Mouse (Mus musculus) cortical plate, adult 2 months (tissue): Measurements from ENCODE around the gene Zmym2. TPM values are rescaled to one million over a fixed set of nuclear protein-coding genes. Genes with fewer than 3 reads are reported as not detected.

Experiments
- H3K27ac ChIP-seq: fragments of 200-500 bp; 2 replicates; pipeline ENCODE4 v1.5.1; 2012; ENCODE audit warnings: low read length, control low read depth, inconsistent platforms; ENCODE audit not compliant: insufficient read depth
- H3K4me1 ChIP-seq: fragments of 200-500 bp; 2 replicates; pipeline ENCODE4 v1.6.1; 2011; ENCODE audit warnings: low read length; ENCODE audit not compliant: control insufficient read depth, insufficient read depth
- H3K4me3 ChIP-seq: fragments of 200-500 bp; 2 replicates; pipeline ENCODE4 v1.5.1; 2011; ENCODE audit warnings: mild to moderate bottlenecking, low read length, control low read depth; ENCODE audit not compliant: insufficient read depth
- CTCF ChIP-seq: fragments of 200-500 bp; IDR thresholded peaks from 2 replicates; pipeline ENCODE4 v1.5.1; 2011; ENCODE audit warnings: mild to moderate bottlenecking, control low read depth, low read length; ENCODE audit not compliant: insufficient read depth; ENCODE audit errors: extremely low read depth
- POLR2A ChIP-seq: fragments of 200-500 bp; IDR thresholded peaks from 2 replicates; pipeline ENCODE4 v1.6.1; 2011; ENCODE audit warnings: mild to moderate bottlenecking, low read length, control low read depth; ENCODE audit not compliant: insufficient read depth; ENCODE audit errors: extremely low read depth
- polyA plus RNA-seq: library from polyadenylated mRNA; depleted of rRNA; stranded (reverse); fragments of >200 nt; gene quantifications from 2 replicates; pipeline ENCODE4 v1.2.3, GENCODE M21; 2012

Gene Zmym2
- polyA plus RNA-seq, 1 experiment: 40.7 TPM

DNA sequence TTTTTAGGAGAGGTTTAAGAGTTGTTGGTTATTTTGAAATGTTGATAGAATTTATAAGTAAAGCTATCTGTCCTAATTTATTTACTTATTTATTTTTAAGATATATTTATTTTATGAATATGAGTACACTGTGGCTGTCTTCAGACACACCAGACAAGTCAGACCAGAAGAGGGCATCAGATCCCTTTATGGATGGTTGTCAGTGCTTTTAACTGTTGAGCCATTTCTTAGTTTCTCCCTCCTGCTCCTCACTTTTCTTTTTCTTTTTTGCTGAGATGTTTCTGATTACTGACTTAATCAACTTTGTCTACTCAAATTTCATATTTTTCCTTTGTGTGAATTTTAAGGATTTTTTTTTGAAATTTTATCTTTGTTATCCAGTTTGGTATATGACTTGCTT lies 13.2 kb downstream of the Zmym2 start:
- Histone ChIP-seq H3K4me3 (no peak overlapping the region), H3K27ac (no peak overlapping the region), H3K4me1 (peaks cover 5% of the 10 kb centered on the region; the same call in 1 of the 2 replicates)
- no peak for TF ChIP-seq CTCF
- no peak for TF ChIP-seq POLR2A

DNA sequence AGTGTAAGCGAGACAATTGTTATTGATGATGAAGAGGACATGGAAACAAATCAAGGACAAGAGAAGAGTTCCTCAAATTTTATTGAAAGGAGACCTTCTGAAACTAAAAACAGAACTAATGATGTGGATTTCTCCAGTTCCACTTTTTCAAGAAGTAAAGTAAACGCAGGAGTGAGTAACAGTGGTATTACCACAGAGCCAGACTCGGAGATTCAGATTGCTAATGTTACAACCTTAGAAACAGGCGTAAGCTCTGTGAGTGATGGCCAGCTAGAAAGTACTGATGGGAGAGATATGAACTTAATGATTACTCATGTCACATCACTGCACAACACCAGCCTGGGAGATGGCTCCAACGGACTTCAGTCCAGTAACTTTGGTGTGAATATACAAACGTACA lies 16.6 kb downstream of the Zmym2 start:
- Histone ChIP-seq H3K4me1 (peaks cover 8% of the 10 kb centered on the region), H3K27ac (no peak overlapping the region), H3K4me3 (no peak overlapping the region)
- TF ChIP-seq POLR2A: no peak
- TF ChIP-seq CTCF: no peak

DNA sequence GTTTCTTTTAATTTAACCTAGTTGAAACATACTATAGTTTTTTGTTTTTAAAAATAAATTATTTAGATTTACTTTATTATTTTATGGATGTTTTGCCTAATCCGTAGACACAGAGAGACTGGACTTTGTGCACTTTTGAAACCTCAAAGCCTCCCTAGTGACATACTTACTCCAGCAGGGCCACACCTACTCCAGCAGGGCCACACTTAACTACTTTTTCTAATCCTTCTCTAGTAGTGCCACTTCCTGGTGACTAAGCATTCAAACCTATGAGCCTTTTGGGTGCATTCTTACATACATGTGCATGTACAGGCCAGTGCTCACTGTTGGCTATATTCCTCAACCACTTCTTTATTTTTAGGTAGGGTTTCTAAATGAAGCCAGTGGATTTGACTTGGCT lies 19.2 kb downstream of the Zmym2 start:
- no peak overlapping the region for H3K4me3 ChIP-seq
- peaks cover 8% of the 10 kb centered on the region for H3K4me1 ChIP-seq
- H3K27ac ChIP-seq: no peak overlapping the region
- TF ChIP-seq POLR2A (no peak), CTCF (no peak)

DNA sequence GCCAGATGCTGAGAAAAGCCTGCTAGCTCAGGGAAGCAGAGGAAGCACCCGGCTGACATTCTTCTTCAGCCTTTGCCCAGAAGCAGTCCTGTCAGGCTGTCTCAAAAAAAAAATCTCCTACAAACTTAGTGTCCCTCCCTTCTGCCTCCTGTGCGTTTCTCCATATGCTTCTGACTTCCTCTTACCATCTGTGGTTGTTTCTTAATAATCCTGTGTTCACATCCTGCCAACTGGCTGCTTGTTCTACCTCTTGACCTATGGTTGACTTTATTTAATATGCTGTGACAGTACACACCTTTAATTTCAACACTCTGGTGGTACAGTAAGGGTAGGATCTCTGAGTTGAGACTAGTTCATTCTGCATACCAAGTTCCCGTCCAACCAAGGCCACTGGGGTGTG lies 32.1 kb downstream of the Zmym2 start:
- TF ChIP-seq CTCF: no peak
- TF ChIP-seq POLR2A: no peak
- no peaks in the 10 kb centered on the region; the same call in 1 of the 2 replicates for H3K4me1 ChIP-seq
- no peak overlapping the region for H3K27ac ChIP-seq
- no peak overlapping the region for H3K4me3 ChIP-seq

DNA sequence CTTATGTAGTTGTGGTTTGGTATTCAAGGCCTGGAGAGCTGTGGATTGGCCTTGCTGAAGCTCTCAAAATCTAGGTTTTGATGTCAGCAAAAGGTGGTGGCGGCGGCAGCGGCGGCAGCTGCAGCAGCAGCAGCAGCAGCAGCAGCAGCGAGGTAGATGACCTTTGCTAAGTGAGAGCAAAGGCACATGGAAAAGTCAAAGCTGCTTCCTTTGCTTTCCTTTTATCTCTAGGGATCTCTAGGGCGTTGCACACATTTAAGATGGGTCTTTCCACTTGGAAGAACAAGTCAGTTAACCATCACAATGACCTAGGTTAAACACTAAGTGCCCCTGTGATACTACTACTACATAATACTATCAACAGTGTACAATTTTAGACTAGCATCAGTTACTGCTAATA lies 49.0 kb downstream of the Zmym2 start:
- TF ChIP-seq POLR2A (no peak), CTCF (no peak)

DNA sequence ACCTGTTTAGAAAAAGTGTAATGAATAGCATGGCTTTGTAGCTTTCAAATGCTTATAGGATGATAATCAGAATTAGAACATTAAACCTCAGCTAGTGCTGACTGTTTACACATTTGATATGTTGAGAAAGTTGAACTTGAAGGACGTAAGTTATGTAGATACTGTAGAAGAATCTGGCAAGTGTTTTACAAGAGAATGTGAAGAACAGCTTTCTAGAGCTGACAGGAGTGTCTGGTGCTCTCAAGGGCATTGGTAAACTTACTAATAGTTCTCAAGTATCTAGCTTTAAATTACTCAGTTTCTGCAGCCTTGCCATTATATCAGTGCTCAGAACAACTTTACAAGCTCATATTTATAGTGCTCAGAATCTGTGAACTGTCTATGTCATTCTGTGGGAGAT lies 53.5 kb downstream of the Zmym2 start:
- Histone ChIP-seq H3K4me1 (no peaks in the 10 kb centered on the region), H3K27ac (no peak overlapping the region)
- no peak for TF ChIP-seq POLR2A
- TF ChIP-seq CTCF: no peak

More for the DNA sequence above, 49.0 kb downstream of the Zmym2 start:
- H3K4me1 ChIP-seq: no peaks in the 10 kb centered on the region
- no peak overlapping the region for H3K4me3 ChIP-seq
- no peak overlapping the region for H3K27ac ChIP-seq

DNA sequence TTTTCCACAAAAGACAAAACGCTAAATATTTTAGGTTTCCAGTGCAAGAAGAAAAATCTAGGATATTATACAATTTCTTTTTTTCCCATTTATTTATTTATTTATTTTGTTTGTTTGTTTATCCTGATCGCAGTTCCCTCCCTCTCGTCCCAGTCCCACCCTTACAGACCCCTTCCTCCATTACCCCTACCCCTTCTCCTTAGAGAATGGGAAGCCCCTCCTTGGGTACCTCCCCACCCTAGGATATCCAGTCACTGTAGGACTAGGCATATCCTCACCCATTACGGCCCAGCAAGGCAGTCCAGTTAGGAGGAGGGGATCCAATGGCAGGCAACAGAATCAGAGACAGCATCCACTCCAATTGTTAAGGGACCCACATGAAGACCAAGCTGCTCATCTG lies 66.5 kb downstream of the Zmym2 start:
- Histone ChIP-seq H3K27ac (no peak overlapping the region), H3K4me3 (no peak overlapping the region), H3K4me1 (no peaks in the 10 kb centered on the region)
- TF ChIP-seq POLR2A (no peak), CTCF (no peak)

More for the DNA sequence above, 53.5 kb downstream of the Zmym2 start:
- no peak overlapping the region for H3K4me3 ChIP-seq

DNA sequence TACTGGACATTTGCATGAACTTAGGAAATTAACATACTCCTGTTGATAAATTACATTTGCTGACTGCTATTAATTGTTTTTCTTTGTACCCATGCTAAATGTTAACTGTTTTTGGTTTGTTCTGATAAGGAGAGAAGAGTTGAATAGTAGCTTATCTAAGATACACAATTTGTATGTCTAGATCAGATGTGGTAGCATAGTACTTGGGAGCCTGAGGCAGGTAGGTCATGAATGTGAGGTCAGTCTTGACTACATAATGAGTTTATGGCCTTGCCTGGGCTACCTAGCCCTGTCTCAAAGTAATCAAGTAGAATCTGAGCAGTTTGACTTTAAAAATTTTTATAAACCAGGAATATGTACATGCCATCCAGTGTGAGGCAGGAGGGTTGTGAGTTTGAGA lies 67.9 kb downstream of the Zmym2 start:
- no peak overlapping the region for H3K27ac ChIP-seq
- H3K4me1 ChIP-seq: no peaks in the 10 kb centered on the region
- no peak overlapping the region for H3K4me3 ChIP-seq
- TF ChIP-seq CTCF (no peak), POLR2A (no peak)

DNA sequence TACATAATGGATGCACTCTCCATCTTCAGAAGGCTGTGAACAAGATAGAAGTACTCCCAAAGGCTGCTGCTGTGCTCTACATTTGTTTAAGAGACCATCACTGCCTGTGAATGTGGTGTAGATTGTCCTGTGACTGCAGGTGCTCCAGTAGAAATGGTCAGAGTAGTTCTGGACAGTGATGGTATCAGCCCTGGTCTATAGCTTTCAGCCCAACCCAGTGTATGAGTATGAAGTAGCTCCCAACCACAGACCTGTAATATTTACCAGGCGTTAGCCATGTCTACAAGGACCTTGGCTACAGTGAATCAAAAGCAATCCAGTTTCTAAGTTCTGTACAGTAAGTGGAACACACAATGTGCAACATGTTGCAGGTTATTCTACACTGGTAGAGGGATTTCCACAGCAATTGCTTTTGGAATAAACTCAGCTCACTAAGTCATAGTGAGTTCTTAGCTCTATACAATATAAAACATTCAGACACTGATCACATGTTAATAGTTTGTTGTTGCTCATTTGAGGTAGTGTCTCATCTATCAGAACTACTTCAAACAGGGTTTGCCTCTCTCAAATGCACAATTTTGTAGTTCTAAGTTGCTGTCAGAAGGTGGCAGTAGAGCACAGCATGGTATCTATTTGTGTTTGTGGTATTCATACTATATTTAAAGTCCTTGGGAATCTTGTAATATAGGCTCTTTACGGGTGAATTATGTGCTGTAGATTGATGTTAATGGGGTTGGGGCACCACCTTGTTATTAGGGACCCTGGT lies 77.7 kb downstream of the Zmym2 start:
- no peak overlapping the region for H3K4me3 ChIP-seq
- H3K27ac ChIP-seq: no peak overlapping the region
- TF ChIP-seq CTCF (no peak), POLR2A (no peak)
- no peaks in the 10 kb centered on the region for H3K4me1 ChIP-seq

DNA sequence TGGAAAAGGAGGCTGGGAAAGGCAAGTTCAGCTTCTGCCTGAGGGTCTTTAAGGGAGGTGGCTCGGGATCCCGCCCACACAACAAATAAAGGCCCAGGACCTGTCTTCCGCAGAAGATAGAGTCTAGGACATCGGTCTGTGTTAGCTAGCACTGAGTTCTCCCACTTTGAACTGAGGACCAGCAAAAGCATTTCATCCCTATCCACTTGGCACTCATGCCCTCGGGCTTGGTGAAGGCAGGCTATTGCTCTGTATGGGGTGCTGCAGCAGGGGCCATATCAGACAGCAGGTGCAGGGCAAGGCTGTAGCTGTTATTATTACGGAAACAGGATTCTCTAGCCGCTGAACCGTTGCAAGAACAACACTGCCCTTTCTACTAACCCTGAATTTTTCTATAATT lies 83.2 kb downstream of the Zmym2 start:
- Histone ChIP-seq H3K4me1 (no peaks in the 10 kb centered on the region), H3K27ac (no peak overlapping the region), H3K4me3 (no peak overlapping the region)
- TF ChIP-seq CTCF (no peak), POLR2A (no peak)

DNA sequence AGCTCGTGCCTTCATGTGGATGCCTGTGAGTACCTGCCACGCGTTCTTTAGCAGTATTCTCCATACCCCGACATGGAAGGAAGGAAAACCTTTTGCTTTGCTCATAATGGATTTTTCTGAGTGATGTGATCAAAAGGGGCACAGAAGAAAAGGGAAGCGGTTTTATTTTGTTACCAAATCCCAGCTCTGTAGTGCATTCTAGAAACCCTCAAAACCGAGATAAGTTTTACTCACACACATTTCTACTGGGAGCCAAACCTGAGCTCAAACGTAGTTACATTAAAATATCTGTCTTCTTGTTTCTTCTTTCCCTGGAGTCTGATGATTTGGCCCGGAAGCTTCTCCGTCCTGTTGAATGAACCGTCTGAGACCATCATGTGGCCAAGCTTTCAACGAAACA lies 83.7 kb downstream of the Zmym2 start:
- no peak overlapping the region for H3K27ac ChIP-seq
- no peak overlapping the region for H3K4me3 ChIP-seq
- H3K4me1 ChIP-seq: no peaks in the 10 kb centered on the region
- no peak for TF ChIP-seq CTCF
- TF ChIP-seq POLR2A: no peak
